Comparison of ENCODE assay signal across 12 mouse cellular contexts in genomic region chr9:41050331-41051079, GRCm38 (mm10). TPM values are rescaled to one million over a fixed set of nuclear protein-coding genes. Genes with fewer than 3 reads are reported as not detected.
DNase-seq lines count a peak whose midpoint lies in the region; ATAC-seq lines count a peak whose summit lies in the region.
"Had no signal": no experiment of that assay in that cellular context is flagged by ENCODE, and none has a peak within 500 bp of the region (broad histone marks: within the 10 kb centered on the region; RNA-seq: fewer than 3 reads in every experiment).

No protein-coding gene starts in this region.

- no peak overlapping the region for H3K4me3 ChIP-seq in forebrain, embryonic 12.5 days (replicated peaks)
- no peak overlapping the region for H3K4me3 ChIP-seq in hindbrain, embryonic 10.5 days
- H3K4me3 ChIP-seq in midbrain, embryonic 15.5 days, result no peak overlapping the region
- H3K4me3 ChIP-seq: embryonic facial prominence, embryonic 13.5 days; liver, embryonic 13.5 days had no signal

- H3K4me1 ChIP-seq in forebrain, embryonic 12.5 days, result peaks cover 10% of the 10 kb centered on the region; the same call in 1 of the 2 replicates
- H3K4me1 ChIP-seq in hindbrain, embryonic 10.5 days (replicated peaks), result peaks cover 18% of the 10 kb centered on the region
- H3K4me1 ChIP-seq in midbrain, embryonic 15.5 days, result peaks cover 16% of the 10 kb centered on the region

- peak overlapping the region; percentile 19; the same call in 1 of the 2 replicates for H3K27ac ChIP-seq in forebrain, embryonic 12.5 days
- H3K27ac ChIP-seq in hindbrain, embryonic 10.5 days, result peak overlapping the region; percentile 40; the same call in 1 of the 2 replicates
- H3K27ac ChIP-seq in midbrain, embryonic 15.5 days, result peak overlapping the region; percentile 67
- H3K27ac ChIP-seq: embryonic facial prominence, embryonic 13.5 days; liver, embryonic 13.5 days had no signal

- ATAC-seq in forebrain, embryonic 12.5 days (ENCODE audit: low FRiP score), result no peak
- no peak for ATAC-seq in midbrain, embryonic 15.5 days (replicated peaks)

- no peak overlapping the region for H3K9ac ChIP-seq in forebrain, embryonic 12.5 days
- H3K9ac ChIP-seq in midbrain, embryonic 15.5 days, result no peak overlapping the region
- H3K9ac ChIP-seq: embryonic facial prominence, embryonic 13.5 days; liver, embryonic 13.5 days had no signal

- no peaks in the 10 kb centered on the region for H3K36me3 ChIP-seq in forebrain, embryonic 12.5 days (replicated peaks)
- no peaks in the 10 kb centered on the region for H3K36me3 ChIP-seq in hindbrain, embryonic 10.5 days
- no peaks in the 10 kb centered on the region; the same call in 1 of the 2 replicates for H3K36me3 ChIP-seq in midbrain, embryonic 15.5 days (replicated peaks)
- H3K36me3 ChIP-seq: embryonic facial prominence, embryonic 13.5 days; liver, embryonic 13.5 days had no signal

- H3K27me3 ChIP-seq in forebrain, embryonic 12.5 days, result no peaks in the 10 kb centered on the region
- H3K27me3 ChIP-seq in hindbrain, embryonic 10.5 days (ENCODE audit: insufficient read depth, poor library complexity, severe bottlenecking), result no peaks in the 10 kb centered on the region
- H3K27me3 ChIP-seq in midbrain, embryonic 15.5 days (replicated peaks), result no peaks in the 10 kb centered on the region
- H3K27me3 ChIP-seq: embryonic facial prominence, embryonic 13.5 days; liver, embryonic 13.5 days had no signal

- WGBS in forebrain, embryonic 12.5 days, result 85% methylated on average over 12 of the region's 12 CpGs
- 86% methylated on average over 12 of the region's 12 CpGs for WGBS in hindbrain, embryonic 10.5 days
- WGBS in midbrain, embryonic 15.5 days, result 68% methylated on average over 12 of the region's 12 CpGs

- H3K9me3 ChIP-seq in forebrain, embryonic 12.5 days, result no peaks in the 10 kb centered on the region
- no peaks in the 10 kb centered on the region for H3K9me3 ChIP-seq in hindbrain, embryonic 10.5 days
- H3K9me3 ChIP-seq in midbrain, embryonic 15.5 days, result no peaks in the 10 kb centered on the region
- H3K9me3 ChIP-seq: embryonic facial prominence, embryonic 13.5 days; liver, embryonic 13.5 days had no signal

- no peak overlapping the region for H3K4me2 ChIP-seq in forebrain, embryonic 12.5 days
- no peak overlapping the region for H3K4me2 ChIP-seq in midbrain, embryonic 15.5 days
- H3K4me2 ChIP-seq: embryonic facial prominence, embryonic 13.5 days had no signal

- peak; percentile 44 to 59 for DNase-seq in left cerebral cortex, adult 18-20 months (ENCODE audit: low spot score in 2 of 2)
- no peak for DNase-seq in left cerebral cortex, adult 11 months (ENCODE audit: low spot score)
- no peak for DNase-seq in hindbrain, embryonic 10.5 days (ENCODE audit: low spot score)
- no peak for DNase-seq in testis, postnatal 14 days (ENCODE audit: low spot score)
- DNase-seq in thymus, postnatal 25 days, result no peak
- no peak for DNase-seq in spleen, adult 18-20 months
- DNase-seq: kidney, adult 11 months had no signal

RNA-seq across cellular contexts. Expression of gene Crtam, which starts 46.1 kb away (rescaled TPM):
- total RNA-seq in left cerebral cortex, adult 18-20 months (2021), result not detected
- polyA plus RNA-seq in forebrain, embryonic 12.5 days (2016; fragmentation: Nextera tagmentation; extraction: Ambion mirVana), result 0.17 and 0.18 TPM in 2 replicates
- polyA plus RNA-seq in hindbrain, embryonic 10.5 days (2016; fragmentation: Nextera tagmentation; extraction: Ambion mirVana), result 0.09 and 0.13 TPM in 2 replicates
- 0.10 and 0.22 TPM in 2 replicates for polyA plus RNA-seq in midbrain, embryonic 15.5 days (2015; fragmentation: Nextera tagmentation; extraction: Ambion mirVana)
- total RNA-seq: gastrocnemius, adult 18-20 months had no signal

Comparison
In these comparisons a context has a peak if more than half of its experiments do, and no peak if none do; other contexts are left out.
1. DNase-seq: peak in left cerebral cortex, adult 18-20 months (2 of 2); none in left cerebral cortex, adult 11 months (single experiment), hindbrain, embryonic 10.5 days (single experiment), testis, postnatal 14 days (single experiment), thymus, postnatal 25 days (single experiment) and spleen, adult 18-20 months (0 of 2).
2. Peak in every context shown above with its lines, with median percentiles within 50 percentile points of each other: H3K27ac ChIP-seq.